Mouse (Mus musculus): ENCODE results near the gene Vmn1r85. TPM values are rescaled to one million over a fixed set of nuclear protein-coding genes. Genes with fewer than 3 reads are reported as not detected.
A peak's percentile ranks its signal among the peaks of the same experiment; 100 is the strongest.

Vmn1r85 gene
- polyA plus RNA-seq, 1 experiment from 2014 or later = not detected

DNA sequence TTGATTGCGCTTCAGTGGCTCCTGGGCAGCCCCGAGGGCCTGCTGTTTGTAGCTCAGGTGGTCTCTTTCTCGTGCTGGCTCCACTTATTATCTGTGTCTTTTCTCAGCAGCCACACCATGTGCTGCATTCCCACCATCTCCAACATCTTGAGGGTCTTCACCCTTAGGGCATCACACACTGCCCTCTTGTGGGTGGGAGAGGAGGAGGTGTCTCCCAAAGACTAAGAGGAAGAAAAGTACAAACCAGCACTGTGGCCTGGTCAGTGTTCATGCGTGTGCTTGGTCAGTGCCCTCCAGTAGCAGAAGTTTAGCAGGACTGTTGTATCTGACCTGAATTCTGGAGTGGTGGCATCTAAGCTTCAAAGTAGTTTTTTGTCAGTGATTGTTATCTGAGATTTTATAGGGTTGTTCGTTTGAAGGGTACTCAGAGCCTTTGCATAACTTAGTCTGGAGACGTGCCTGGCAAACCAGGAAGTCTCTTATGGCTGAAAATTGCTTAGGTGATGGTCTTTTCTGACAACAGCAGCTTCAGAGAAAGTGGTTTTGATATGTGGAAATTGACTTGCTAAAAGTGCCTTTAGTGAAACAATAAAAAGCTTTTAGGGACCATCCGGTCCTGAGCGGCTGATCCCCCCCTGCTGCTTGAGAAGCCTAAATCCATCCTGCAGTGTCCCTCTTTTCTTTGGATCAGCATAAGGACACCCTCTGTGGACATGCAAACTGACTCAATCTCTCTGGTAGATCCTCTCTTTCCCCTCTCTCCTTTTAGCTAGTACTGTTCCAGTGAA, 37.9 kb downstream of the Vmn1r85 start:
- Histone ChIP-seq H3K27me3 (ENCODE audit: control insufficient read depth, insufficient read depth, low read length) (no peaks in the 10 kb centered on the region), H3K36me3 (ENCODE audit: control insufficient read depth, insufficient read depth, low read length) (no peaks in the 10 kb centered on the region), H3K9ac (replicated peaks; ENCODE audit: low read depth, low read length) (no peak overlapping the region), H3K4me2 (replicated peaks; ENCODE audit: low read depth, low read length) (no peak overlapping the region), H3K4me3 (ENCODE audit: low read depth, low read length) (no peak overlapping the region), H3K27ac (ENCODE audit: low read length) (no peak overlapping the region), H3K4me1 (ENCODE audit: control insufficient read depth, insufficient read depth, low read length) (no peaks in the 10 kb centered on the region), H3K9me3 (ENCODE audit: control insufficient read depth, low read depth, low read length) (no peaks in the 10 kb centered on the region)
- ATAC-seq (ENCODE audit: insufficient number of reproducible peaks, insufficient read depth, low FRiP score, low read depth) = no peak
- 72% methylated on average over 8 of the region's 8 CpGs for WGBS

DNA sequence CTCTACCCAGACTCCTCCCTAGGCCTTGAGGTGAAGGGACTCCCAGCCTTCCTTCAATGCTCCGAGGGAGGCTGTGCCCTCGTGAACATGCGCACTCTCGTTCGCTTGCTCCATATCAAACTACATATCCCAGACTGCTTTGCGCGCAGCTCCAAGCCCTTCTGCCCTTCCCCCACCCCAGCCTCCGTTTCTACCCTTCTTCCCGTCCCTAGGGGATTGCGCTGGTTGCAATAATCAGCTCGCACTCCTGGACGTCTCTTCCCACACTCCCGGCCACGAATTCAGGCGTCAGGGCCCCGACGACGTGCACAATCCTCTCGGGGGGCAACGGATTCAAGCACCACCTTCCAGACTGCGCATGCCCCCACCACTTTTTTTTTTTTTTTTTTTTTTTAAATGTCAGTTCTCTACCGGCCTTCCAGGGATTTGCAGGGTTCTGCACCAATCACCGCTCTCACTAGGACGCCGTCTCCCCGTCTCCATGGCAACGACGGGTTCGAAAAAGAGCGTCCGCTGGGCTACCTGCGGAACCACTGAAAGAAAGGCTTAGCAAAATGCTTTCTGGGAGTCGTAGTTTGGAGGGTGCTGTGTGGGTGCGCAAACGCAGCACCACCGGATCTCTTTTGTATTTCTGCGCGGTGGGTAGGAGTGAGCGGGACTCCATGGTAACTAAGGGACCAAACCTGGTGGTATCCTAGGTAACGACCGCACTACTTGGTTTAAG, 40.5 kb downstream of the Vmn1r85 start, which contains the start of gene Mzf1:
Gene Mzf1, minus strand, starts transcription at position 478 of the 724 bp plus-strand sequence.
- peak; percentile 94 for ATAC-seq (ENCODE audit: insufficient number of reproducible peaks, insufficient read depth, low FRiP score, low read depth)
- WGBS = under 1% methylated on average over 41 of the region's 41 CpGs
- peak within 1 kb of the TSS; percentile 42 for H3K9ac ChIP-seq (replicated peaks; ENCODE audit: low read depth, low read length)
- no peaks in the 10 kb centered on the region for H3K36me3 ChIP-seq (ENCODE audit: control insufficient read depth, insufficient read depth, low read length)
- no peaks in the 10 kb centered on the region for H3K9me3 ChIP-seq (ENCODE audit: control insufficient read depth, low read depth, low read length)
- H3K4me2 ChIP-seq (replicated peaks; ENCODE audit: low read depth, low read length) = peak within 1 kb of the TSS; percentile 57
- H3K27ac ChIP-seq (ENCODE audit: low read length) = peak within 1 kb of the TSS; percentile 52; the same call in 1 of the 2 replicates
- no peaks in the 10 kb centered on the region for H3K27me3 ChIP-seq (ENCODE audit: control insufficient read depth, insufficient read depth, low read length)
- H3K4me3 ChIP-seq (ENCODE audit: low read depth, low read length) = peak within 1 kb of the TSS; percentile 67
- H3K4me1 ChIP-seq (ENCODE audit: control insufficient read depth, insufficient read depth, low read length) = no peaks in the 10 kb centered on the region

DNA sequence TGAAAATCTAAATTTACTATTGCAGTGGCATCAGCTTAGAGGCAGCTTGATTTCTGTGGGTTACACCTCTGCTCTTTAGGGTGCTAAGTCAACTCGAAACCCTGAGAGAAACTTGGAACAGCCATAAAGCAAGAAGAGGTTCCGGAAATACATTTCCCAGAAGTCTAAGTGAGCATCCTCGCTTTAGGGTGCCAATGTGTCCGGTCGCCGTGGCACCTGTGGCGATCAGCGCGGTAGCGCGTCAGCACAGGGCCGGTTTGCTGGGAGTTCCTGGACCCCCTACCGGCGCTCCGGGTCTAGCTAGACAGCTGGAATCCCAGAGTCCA, 41.0 kb downstream of the Vmn1r85 start:
- no peak overlapping the region for H3K27ac ChIP-seq (ENCODE audit: low read length)
- H3K27me3 ChIP-seq (ENCODE audit: control insufficient read depth, insufficient read depth, low read length) = no peaks in the 10 kb centered on the region
- no peaks in the 10 kb centered on the region for H3K9me3 ChIP-seq (ENCODE audit: control insufficient read depth, low read depth, low read length)
- H3K4me1 ChIP-seq (ENCODE audit: control insufficient read depth, insufficient read depth, low read length) = no peaks in the 10 kb centered on the region
- H3K4me3 ChIP-seq (ENCODE audit: low read depth, low read length) = peak overlapping the region; percentile 67
- 1% methylated on average over 15 of the region's 15 CpGs for WGBS
- H3K36me3 ChIP-seq (ENCODE audit: control insufficient read depth, insufficient read depth, low read length) = no peaks in the 10 kb centered on the region
- peak overlapping the region; percentile 57 for H3K4me2 ChIP-seq (replicated peaks; ENCODE audit: low read depth, low read length)
- ATAC-seq (ENCODE audit: insufficient number of reproducible peaks, insufficient read depth, low FRiP score, low read depth) = no peak
- H3K9ac ChIP-seq (replicated peaks; ENCODE audit: low read depth, low read length) = peak overlapping the region; percentile 42; the same call in 1 of the 2 replicates

DNA sequence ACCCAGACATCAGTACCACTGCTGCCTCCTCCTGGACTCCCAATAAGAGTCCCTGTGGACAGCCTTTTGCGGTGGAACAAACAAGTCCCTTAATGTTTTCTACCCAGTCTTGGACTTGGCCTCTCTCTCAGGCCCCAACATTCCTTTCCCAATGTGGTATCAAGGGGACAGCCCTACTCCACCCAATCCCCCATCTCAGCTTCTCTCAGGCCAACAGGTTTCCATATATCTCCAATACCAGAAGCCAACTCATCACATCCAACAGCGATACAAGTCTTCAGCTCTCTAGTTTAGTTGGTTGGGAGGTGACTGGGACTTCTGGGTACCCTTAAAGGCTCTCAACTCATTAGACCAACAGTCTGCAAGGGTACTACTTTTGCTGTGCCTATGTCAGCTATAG, 41.5 kb downstream of the Vmn1r85 start:
- Histone ChIP-seq H3K9me3 (ENCODE audit: control insufficient read depth, low read depth, low read length) (no peaks in the 10 kb centered on the region), H3K4me3 (ENCODE audit: low read depth, low read length) (peak overlapping the region; percentile 67), H3K27me3 (ENCODE audit: control insufficient read depth, insufficient read depth, low read length) (no peaks in the 10 kb centered on the region), H3K27ac (ENCODE audit: low read length) (no peak overlapping the region), H3K36me3 (ENCODE audit: control insufficient read depth, insufficient read depth, low read length) (no peaks in the 10 kb centered on the region), H3K4me1 (ENCODE audit: control insufficient read depth, insufficient read depth, low read length) (no peaks in the 10 kb centered on the region), H3K9ac (replicated peaks; ENCODE audit: low read depth, low read length) (no peak overlapping the region), H3K4me2 (replicated peaks; ENCODE audit: low read depth, low read length) (peak overlapping the region; percentile 57)
- WGBS = 87% methylated on average over 2 of the region's 2 CpGs
- ATAC-seq (ENCODE audit: insufficient number of reproducible peaks, insufficient read depth, low FRiP score, low read depth) = no peak

DNA sequence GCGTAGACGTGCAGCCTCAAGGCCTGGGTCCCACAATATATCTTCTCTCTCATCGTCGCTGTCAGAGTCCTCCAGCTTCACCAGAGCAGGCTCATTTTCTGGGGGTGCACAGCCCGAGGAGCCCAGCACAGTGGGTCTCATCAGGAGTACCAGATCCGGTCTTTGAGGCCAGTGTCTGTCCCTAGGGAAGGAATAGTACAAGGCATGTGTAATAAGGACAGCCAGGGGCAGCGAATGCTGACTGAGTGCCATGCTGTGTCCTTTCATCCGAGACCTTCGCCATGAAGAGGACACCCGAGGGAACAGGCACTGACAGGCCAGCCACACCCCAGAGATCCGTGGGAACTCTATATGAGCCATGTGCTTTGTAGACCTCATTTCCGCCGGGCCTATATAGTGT, 42.0 kb downstream of the Vmn1r85 start:
- Histone ChIP-seq H3K9me3 (ENCODE audit: control insufficient read depth, low read depth, low read length) (no peaks in the 10 kb centered on the region), H3K36me3 (ENCODE audit: control insufficient read depth, insufficient read depth, low read length) (no peaks in the 10 kb centered on the region), H3K4me3 (ENCODE audit: low read depth, low read length) (no peak overlapping the region), H3K27me3 (ENCODE audit: control insufficient read depth, insufficient read depth, low read length) (no peaks in the 10 kb centered on the region), H3K4me1 (ENCODE audit: control insufficient read depth, insufficient read depth, low read length) (no peaks in the 10 kb centered on the region), H3K9ac (replicated peaks; ENCODE audit: low read depth, low read length) (no peak overlapping the region), H3K4me2 (replicated peaks; ENCODE audit: low read depth, low read length) (no peak overlapping the region), H3K27ac (ENCODE audit: low read length) (no peak overlapping the region)
- no peak for ATAC-seq (ENCODE audit: insufficient number of reproducible peaks, insufficient read depth, low FRiP score, low read depth)
- WGBS = 86% methylated on average over 13 of the region's 13 CpGs

DNA sequence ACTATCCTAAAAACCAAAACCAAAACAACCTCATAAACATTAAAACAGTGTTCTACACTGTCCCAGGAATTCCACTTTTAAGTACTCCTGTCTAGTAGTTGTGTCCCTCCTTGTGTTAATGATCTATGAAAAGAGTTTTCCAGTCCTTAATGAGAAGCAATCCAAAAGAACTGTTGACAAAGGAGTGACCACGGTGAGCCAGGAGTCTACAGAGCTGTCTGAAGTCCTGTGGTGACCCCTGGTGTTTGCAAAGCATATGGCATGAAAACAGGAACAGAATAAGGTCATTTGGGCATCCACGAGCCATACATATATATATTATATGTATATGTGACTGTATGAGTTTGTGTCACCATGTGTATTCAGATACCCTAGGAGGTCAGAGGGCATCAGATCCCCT, 48.9 kb downstream of the Vmn1r85 start:
- H3K36me3 ChIP-seq (ENCODE audit: control insufficient read depth, insufficient read depth, low read length) = no peaks in the 10 kb centered on the region
- peak; percentile 46; the same call in 1 of the 2 replicates for ATAC-seq (ENCODE audit: insufficient number of reproducible peaks, insufficient read depth, low FRiP score, low read depth)
- no peaks in the 10 kb centered on the region for H3K9me3 ChIP-seq (ENCODE audit: control insufficient read depth, low read depth, low read length)
- H3K4me3 ChIP-seq (ENCODE audit: low read depth, low read length) = no peak overlapping the region
- WGBS = 3% methylated on average over 2 of the region's 2 CpGs
- H3K9ac ChIP-seq (replicated peaks; ENCODE audit: low read depth, low read length) = no peak overlapping the region
- 0 out of 2 replicates have a peak, but pooled peaks cover 12% of the 10 kb centered on the region for H3K4me1 ChIP-seq (ENCODE audit: control insufficient read depth, insufficient read depth, low read length)
- H3K27ac ChIP-seq (ENCODE audit: low read length) = no peak overlapping the region
- H3K27me3 ChIP-seq (ENCODE audit: control insufficient read depth, insufficient read depth, low read length) = peaks cover 20% of the 10 kb centered on the region
- H3K4me2 ChIP-seq (replicated peaks; ENCODE audit: low read depth, low read length) = no peak overlapping the region

DNA sequence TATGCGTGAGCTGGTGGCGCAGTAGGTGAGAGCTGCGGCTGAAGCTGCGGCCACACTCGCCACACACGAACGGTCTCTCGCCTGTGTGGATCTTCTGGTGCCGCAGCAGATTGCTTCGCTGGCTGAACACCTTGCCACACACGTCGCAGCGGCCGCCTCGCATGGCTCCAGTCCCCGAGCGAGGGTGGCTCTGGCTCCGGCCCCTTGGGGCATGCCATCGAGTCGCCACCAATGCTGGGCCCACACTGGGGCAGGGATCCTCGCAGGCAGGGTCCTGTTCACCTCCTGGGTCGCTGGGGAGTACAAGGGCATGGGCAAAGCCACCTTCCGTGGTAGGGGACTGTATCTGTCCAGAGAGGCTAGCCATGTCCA, 50.7 kb downstream of the Vmn1r85 start:
- peak overlapping the region; percentile 95 for H3K4me2 ChIP-seq (replicated peaks; ENCODE audit: low read depth, low read length)
- peaks cover 15% of the 10 kb centered on the region for H3K4me1 ChIP-seq (ENCODE audit: control insufficient read depth, insufficient read depth, low read length)
- peak overlapping the region; percentile 44 for H3K4me3 ChIP-seq (ENCODE audit: low read depth, low read length)
- no peaks in the 10 kb centered on the region for H3K9me3 ChIP-seq (ENCODE audit: control insufficient read depth, low read depth, low read length)
- H3K36me3 ChIP-seq (ENCODE audit: control insufficient read depth, insufficient read depth, low read length) = no peaks in the 10 kb centered on the region
- H3K27ac ChIP-seq (ENCODE audit: low read length) = no peak overlapping the region
- WGBS = 5% methylated on average over 23 of the region's 23 CpGs
- no peak for ATAC-seq (ENCODE audit: insufficient number of reproducible peaks, insufficient read depth, low FRiP score, low read depth)
- H3K9ac ChIP-seq (replicated peaks; ENCODE audit: low read depth, low read length) = peak overlapping the region; percentile 46; the same call in 1 of the 2 replicates
- peaks cover 20% of the 10 kb centered on the region for H3K27me3 ChIP-seq (ENCODE audit: control insufficient read depth, insufficient read depth, low read length)

DNA sequence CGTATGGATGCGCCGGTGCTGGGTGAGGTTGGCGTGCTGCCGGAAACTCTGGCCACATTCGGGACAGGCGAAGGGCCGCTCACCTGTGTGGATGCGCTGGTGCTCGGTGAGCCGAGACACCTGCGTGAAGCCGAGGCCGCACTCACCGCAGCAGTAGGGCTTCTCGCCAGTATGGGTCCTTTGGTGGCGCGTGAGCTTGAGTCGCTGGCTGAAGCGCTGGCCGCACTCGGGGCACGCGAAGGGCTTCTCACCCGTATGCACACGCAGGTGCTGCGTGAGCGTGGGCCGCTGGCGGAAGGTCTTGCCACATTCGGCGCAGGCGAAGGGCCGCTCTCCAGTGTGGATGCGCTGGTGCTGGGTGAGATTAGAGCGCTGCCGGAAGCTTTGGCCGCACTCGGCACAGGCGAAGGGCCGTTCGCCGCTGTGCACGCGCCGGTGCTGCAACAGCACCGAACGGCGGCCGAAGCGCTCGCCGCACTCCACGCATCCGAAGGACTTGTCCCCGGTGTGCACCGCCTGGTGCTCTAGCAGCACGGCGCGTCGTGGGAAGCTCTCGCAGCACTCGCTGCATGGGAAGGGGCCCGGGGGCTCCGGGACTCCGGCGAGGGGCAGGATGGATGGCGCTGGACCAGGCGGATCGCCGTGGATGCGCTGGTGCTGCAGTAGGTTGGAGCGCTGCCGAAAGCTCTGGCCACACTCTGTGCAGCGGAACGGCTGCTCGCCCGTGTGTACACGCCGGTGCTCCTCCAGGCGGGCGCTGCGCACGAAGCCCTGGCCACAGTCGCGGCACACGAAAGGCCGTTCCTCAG, 51.3 kb downstream of the Vmn1r85 start:
- Histone ChIP-seq H3K4me3 (ENCODE audit: low read depth, low read length) (peak overlapping the region; percentile 44), H3K9me3 (ENCODE audit: control insufficient read depth, low read depth, low read length) (no peaks in the 10 kb centered on the region), H3K4me1 (ENCODE audit: control insufficient read depth, insufficient read depth, low read length) (peaks cover 21% of the 10 kb centered on the region), H3K36me3 (ENCODE audit: control insufficient read depth, insufficient read depth, low read length) (no peaks in the 10 kb centered on the region), H3K27me3 (ENCODE audit: control insufficient read depth, insufficient read depth, low read length) (peaks cover 20% of the 10 kb centered on the region), H3K27ac (ENCODE audit: low read length) (no peak overlapping the region), H3K9ac (replicated peaks; ENCODE audit: low read depth, low read length) (peak overlapping the region; percentile 46; the same call in 1 of the 2 replicates), H3K4me2 (replicated peaks; ENCODE audit: low read depth, low read length) (peak overlapping the region; percentile 95)
- peak; percentile 53 for ATAC-seq (ENCODE audit: insufficient number of reproducible peaks, insufficient read depth, low FRiP score, low read depth)
- WGBS = 7% methylated on average over 86 of the region's 88 CpGs
